Mouse (Mus musculus): ENCODE results near the gene Fndc3b.

Gene Fndc3b

DNA sequence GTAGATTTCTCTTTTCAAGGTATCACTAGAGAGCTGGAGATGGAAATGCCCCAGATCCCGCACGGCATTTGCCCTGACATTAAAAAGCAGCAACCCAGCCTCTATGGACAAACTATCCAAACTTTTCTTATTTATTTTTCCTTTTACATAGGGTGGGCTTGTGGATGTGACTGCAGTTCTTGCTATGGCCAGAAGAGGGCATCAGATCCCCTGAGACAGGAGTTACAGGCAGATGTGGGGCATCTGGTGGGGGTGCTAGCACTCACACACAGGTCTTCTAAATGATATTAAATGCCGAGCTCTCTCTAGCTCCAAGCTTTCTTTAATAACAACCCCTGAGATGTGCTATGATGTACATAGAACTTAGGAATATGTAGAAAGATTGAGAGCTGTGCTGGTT, 238.3 kb downstream of the Fndc3b start:
- DNase-seq (ENCODE audit: low read depth, low spot score): peak; percentile 42

DNA sequence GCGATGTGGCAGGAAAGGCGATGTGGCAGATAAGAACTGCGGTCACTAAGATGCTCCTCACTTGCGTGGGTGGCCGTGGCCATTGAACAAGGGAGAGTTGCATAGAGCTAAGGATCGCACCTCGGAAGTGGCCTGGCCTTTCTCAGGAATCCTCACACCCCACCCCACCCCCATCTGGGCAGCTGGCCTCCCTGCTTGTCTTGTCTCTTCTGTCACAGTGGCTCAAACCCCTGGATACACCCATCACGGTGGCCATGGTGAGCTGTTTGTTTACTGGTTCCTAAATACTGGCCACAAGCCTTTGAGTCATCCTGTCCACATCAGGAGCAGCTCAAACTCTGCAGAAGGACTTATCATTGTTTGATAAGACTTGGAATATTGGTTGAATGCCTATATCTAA, 240.3 kb downstream of the Fndc3b start:
- DNase-seq (ENCODE audit: low read depth, low spot score): no peak

DNA sequence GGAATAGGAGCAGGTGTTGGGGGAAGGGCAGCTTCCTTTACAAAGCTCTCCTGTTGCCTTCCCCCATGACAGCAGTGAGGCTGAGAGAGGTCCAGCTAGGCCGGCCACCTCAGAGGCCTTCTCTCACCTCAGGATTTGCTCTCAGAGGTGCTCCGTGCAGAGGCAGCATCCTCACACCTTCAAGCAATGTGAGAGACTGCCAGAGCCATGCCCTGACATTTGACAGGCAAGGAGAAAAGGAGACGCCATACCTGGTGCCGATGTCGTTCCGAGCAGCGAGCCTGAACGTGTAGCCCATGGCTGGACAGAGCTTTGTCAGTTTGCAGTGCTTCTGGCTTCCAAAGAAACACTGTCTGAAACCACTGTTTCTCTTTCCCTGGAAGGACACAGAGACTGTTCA, 241.1 kb downstream of the Fndc3b start:
- DNase-seq (ENCODE audit: low read depth, low spot score): no peak

DNA sequence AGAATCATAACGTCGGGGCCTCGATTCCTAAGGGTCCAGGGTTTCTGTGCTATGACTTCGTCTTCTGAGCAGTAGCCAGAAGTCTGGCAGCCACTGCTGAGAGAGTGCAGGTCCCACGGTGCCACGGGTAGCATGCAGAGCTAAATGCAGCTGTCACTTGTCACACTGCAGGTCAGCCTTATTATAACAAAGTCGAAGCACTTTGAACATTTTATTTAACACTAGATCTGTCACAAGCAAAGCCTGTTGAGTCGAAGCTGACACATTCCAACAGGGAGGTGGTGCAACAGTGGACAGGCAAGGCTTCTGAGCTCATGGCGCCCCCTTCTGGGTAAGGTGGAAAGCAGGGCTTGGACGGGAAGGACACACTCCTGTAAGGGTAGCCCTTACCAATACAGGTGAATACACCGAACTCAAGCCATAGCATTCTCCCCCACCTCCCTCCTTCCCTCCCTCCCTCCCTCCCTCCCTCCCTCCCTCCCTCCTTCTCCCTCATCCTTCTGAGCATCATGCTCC, 243.5 kb downstream of the Fndc3b start:
- DNase-seq (ENCODE audit: low read depth, low spot score): peak; percentile 55

DNA sequence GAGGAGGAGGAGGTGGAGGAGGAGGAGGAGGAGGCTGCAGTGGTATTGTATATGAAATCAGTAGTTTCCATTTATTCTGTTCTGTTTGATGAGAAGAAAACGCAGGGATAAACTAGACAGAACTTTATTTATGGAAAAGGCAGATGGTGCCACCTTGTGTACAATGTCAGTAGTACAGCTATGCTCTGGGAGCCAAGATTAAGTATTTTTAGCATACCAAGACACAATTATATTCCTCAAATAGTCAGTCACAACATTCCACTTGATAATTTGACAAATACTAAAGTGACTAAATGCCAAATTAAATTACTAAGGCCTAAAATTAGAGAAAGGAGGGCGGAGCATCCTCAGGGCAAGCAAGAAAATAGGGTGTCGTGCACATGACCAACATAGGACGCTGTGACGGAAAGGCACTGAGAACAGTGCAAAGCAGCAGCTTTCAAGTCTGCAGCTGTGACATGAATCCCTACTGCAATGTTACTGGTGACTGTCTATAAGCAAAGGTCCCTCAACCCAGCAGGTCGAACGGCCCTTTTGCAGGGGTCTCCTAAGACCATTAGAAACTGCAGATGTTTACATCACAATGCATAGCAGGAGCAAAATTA, 244.7 kb downstream of the Fndc3b start:
- peak; percentile 53 for DNase-seq (ENCODE audit: low read depth, low spot score)

DNA sequence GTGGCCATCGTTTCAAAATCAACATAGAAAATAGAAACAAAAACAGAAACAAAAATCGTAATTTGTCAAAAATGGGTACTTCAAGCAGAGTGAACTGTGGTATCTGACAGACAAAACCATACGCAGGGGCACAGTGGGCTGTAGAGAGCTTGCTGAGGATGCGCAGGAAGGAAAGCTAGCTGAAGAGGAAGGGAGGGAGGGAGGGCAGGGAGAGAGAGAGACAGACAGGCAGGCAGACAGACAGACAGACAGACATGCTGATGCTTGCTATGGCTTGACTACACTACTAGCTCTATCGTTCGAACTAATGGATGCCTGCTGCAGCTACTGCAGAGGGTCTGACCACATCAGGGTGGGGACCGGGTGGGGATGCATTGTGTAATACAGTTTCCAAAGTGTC, 247.7 kb downstream of the Fndc3b start:
- no peak for DNase-seq (ENCODE audit: low read depth, low spot score)

DNA sequence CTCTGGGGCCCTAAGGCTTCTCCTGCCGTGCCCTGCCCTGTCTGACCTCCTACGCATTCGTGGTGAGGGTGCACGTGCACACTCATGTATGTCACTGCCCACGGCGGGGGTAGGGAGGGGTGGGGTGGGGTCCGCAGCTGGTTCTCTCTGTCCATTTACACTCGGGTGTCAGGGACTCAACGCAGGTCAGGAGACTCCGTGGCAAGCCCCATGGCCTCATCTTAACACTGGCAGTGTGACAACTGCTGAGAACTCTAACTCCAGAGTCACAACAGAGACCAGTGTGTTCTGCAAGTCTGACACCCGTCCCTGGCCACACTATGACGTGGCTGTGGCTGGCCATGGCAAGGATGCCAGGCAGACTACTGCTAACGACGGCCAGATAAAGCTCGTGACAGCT, 248.2 kb downstream of the Fndc3b start:
- no peak for DNase-seq (ENCODE audit: low read depth, low spot score)

DNA sequence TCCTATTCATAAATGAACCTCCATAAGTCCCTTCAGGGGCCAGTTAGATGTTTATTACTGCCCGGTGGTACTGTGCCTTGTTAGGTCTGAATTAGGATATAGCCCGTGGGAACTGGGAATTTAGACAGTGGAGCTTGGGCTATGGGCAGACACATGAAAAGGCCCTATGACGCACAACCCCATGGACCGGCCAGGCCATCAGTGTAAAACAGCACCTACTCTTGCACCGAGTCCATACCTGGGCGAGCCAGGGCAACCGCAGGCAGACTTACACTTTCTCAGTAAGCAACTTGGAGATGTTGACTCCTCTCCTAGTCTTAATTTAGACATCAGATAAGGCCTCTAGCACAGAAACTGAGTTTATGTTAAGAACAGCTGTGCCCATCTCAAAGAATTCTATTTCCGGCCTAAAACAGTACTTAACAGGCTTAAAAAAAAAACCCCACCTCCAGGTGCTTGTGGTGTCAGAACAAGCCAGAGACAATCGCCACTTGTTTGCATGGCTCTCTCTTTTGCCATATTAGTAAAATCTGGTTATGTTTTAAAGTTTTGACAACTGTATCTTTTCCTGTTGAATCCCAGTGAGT, 248.7 kb downstream of the Fndc3b start:
- DNase-seq (ENCODE audit: low read depth, low spot score): no peak

DNA sequence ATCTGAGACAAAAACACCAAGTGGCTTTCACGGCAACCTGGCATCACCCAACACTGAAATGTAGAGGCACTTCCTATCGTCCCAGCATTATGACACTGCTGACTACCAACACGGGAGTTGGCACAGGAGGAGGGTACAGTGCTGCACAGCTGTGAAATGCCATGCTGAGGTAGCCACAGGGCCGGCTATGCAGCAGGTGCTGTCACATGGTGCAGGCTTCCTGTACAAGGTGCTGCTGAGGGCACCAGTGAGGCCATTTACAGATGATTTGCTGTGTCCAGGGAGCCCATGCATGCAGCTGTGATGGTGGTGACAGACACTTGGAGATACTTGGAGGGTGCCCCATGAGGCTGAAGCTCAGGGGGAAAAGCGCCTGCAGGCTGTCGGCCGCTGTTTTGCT, 249.2 kb downstream of the Fndc3b start:
- no peak for DNase-seq (ENCODE audit: low read depth, low spot score)

DNA sequence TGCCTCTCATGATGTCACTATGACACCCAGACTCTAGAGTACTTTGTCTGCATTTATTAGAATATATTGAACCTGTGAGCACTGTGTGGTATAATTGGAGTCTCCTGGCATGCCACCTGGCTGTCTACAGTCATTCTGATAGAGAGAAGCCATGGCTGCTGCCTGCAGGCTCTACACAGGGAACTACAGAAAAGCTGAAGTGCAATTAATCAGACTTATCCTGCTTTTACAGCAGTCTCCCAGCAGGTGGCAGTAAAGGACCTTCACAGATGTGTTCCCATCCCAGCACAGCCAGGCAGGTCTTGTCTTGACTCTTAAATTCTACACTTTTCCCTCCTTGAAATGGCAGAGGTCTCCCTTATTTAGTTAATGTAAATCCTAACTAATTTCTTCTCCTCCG, 250.1 kb downstream of the Fndc3b start:
- peak; percentile 87 for DNase-seq (ENCODE audit: low read depth, low spot score)

DNA sequence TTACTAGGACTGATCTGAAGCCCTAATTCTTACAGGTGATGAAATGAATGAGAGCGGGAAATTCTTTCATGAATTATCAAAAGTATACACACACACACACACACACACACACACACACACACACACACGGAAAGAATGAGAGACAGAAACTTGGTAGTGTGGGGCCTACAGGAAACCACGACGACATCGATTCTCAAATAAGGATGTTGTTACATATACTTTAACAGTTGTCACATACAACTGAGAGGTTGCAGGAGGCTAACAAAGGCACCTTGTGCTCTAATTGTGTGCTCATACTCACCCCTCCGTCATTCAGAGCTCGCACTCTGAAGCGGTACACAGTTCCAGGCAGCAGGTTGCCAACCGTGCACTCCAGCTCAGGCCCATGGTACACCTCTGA, 252.7 kb downstream of the Fndc3b start:
- DNase-seq (ENCODE audit: low read depth, low spot score): no peak

DNA sequence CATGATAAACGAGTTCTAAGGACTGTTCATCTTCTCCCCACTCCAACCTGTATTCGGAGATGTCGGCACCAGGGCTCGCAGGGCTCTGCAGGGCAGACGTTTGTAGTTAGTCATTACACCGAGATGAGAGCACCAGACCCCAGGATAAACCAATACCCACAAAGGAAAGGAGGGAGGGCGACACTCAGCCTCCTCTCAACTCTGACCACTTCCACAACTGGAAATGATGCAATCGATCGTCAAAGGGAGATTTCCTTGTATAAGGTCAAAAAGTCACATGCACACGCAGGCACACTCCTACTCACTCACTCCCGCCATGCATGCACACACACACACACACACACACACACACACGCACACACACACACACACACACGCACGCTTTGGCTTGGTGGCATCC, 254.6 kb downstream of the Fndc3b start:
- no peak for DNase-seq (ENCODE audit: low read depth, low spot score)

DNA sequence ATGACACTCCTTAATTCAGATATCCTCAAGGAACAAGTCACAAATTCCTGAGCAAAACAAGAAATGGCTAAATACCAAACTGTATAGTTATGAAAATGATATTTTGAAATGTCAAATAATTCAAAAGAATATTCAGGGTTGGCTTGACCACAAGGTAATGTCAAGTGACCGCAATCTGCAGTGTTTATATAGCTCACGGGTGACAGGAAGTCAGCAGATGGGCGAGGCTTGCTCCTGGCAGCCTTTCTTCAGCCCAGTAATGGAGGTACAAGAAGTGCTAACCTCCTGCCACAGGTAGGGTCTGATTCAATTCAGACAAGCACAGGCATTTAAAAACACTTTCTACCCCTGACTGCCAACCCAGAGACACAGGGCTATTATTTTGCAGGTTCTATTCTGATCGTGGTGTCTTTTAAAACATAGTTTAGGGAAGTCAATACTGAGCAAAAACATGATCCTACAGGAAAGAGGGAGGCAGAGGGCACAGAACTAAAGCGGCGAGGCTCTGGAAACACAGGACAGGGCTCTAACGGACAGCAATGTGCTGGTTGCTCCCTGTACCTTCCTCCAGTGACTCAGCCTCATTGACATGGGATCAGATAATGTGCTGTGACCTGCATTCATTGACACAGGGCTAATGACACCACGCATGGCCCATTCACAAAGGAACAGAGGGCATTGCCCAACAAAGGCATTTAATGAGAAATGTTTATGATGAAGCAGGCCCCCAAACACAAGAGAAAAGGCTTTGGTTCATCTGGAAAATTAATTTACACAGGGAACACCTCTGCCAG, 256.5 kb downstream of the Fndc3b start:
- no peak for DNase-seq (ENCODE audit: low read depth, low spot score)

DNA sequence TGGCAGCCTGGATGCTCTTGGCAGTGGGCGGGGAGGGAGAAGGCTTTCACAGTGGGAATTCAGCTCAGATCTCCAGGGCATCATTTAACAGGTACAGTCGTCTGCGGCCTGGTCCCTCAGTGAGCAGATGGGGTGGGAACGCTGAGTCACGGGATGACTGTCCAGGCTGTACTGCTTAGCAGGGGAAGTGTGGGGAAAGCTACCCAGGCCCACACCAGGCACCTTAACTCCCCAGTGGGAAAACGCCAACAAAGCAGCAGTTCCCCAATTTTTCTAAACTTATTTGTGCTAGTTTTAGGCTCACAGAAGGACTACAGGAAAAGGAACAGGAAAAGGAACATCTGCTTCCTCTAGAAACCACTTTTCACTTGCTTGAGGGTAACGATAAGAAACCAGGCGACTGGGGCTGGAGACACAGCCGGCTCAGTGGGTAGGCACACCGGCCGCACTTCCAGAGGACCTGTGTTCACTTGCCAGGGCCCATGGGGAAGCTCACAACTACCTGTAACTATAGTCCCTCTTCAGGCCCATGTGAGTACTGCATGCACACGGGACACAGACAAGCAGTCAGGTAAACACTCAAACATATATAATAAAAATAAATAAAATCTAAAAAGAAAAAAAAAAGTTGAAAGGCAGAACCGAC, 257.5 kb downstream of the Fndc3b start:
- peak; percentile 76 for DNase-seq (ENCODE audit: low read depth, low spot score)

DNA sequence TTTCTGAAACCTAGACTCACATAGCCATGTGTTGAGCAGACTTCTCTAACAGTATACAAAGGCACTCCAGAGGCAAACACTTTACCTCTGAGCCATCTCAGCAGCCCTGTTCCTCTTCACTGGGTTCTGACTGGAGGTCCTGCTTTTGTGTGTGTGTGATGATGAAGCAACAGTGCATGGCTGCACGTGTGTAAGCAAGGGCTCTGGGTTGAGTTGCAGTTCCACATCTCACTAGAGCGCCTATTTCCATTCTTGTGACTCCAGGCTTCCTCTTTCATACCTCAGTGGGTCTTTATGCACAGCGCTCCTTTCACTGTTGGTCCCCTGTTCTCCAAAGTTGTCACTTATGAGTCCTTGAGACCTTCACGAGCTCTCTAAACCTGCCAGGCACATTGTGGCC, 261.7 kb downstream of the Fndc3b start:
- no peak for DNase-seq (ENCODE audit: low read depth, low spot score)

DNA sequence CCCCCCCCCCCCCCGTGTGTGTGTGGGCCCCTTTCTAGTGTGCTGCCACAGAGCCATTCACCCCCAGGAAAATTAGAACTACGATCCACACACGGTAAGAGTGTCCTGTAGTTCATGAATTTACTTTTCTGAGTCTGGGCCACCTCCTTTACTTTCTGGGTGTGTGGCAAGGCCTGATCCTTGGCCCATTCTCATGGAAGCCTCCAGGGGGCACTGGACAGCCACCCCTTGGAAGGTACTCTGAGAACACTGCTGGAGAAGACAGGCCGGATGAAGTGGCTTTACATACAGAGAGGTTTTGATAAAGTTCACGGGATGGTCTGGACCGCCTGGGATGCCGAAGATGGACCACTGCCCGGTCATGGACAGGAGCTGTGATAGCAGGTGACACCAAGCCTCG, 262.7 kb downstream of the Fndc3b start:
- DNase-seq (ENCODE audit: low read depth, low spot score): peak; percentile 58

DNA sequence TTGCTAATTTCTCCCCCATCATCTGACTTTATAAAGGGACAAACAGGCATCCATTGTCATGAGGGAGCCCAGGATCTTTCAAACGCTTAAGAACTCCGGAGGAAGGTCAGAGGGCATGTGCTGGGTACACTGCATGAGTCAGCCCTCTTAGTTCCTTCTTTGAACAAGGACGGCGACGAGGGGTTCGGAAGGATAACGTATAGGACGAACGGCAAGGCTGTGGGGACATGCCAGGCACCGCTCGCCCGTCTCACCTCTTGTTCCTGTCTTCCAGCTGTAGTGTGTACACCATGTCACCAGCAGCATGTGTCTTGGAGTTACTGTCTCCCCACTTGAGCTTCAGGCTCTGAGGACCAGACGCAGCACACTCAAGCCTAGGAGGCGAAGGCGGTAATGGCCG, 271.4 kb downstream of the Fndc3b start:
- DNase-seq (ENCODE audit: low read depth, low spot score): no peak

DNA sequence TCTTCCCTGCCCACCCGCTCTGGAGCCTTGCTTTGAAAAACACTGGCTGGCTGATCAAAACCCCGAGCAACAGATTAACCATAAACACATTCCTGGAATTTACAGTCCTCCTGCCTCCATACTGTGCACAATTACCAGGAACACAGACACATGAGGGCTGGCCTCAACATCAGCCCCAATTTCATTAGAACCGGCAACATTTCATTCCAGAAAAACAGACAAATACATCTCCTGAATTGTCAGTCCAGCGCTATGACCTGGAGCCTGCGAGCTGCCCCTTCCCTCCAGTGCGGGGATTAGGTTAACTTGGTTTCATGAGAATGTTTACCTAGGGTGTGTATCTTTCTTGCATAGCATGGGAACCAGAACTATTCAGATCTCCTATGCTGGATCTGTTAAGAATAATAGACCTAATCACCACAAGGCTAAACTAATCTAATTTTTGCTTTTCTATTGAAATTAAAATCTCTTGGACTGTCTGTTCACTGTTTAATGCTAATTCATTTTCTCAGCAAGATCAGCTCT, 275.9 kb downstream of the Fndc3b start:
- no peak for DNase-seq (ENCODE audit: low read depth, low spot score)

DNA sequence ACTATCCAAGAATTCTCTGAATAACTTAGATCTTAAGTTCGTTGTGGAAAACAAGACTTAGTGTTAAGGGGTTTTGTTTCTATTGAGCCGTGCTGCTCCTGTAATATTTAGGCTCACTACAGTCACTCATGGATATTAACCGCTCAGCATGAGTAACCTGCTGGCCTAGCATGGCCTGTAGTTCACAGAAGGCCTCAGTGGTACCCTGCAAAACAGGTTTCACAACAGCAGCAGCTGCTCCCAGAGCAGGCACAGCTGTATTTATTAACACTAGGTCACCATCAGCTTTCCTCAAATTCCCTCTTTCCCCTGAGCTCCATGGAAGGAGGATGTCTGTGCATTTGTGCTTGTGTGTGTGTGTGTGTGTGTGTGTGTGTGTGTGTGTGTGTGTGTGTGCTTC, 278.1 kb downstream of the Fndc3b start:
- DNase-seq (ENCODE audit: low read depth, low spot score): no peak

DNA sequence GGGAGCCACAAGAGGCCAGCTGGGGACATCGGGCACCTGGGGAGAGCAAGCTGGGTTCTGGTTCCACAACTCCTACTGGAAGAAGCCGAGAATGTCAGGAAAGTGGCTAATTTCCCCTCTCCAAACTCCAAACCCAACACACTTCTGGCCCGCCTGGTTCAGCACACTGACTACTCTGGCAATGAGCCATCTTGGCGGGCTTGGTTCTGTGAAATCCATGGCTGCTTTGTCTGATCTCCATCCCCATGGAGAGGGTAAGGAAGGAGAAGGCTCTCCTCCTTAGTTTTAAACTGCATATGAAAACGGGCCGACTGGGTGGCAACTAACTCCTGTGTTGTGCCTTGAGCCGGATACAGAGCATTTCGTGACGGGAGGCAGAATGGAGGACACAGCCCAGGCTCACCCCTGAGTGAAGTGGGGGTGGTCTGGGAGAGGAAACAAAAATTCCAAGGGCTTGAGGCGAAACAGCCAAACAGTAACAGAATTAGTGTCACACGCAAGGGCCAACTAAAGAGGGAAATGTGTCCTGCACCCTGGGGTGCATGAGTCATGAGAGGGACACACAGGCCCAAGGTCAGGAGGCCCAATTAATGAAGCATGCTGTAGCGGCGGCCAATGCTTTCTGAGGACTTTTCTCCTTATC, 280.4 kb downstream of the Fndc3b start:
- DNase-seq (ENCODE audit: low read depth, low spot score): peak; percentile 40

DNA sequence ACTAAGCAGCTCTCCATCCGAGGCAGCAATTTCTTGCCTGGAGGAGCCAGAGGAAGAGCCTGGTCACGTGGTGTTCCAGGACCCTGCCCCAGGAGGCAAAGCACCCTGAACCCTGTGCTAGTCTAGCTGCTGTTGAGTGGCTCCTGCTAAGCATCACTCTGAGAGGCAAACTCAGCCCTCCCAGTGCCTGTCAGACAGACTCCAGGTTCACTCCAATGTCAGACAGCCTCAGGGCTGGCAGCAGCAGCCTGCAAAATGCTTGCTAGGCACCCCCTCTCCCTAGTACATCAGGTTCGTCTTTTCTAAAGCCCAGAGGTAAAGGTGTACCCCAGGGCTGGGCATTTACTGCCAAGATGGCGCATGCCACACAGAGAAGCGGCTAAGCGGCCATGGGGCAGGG, 283.7 kb downstream of the Fndc3b start:
- no peak for DNase-seq (ENCODE audit: low read depth, low spot score)
